Mouse (Mus musculus): ENCODE data around the gene Armcx5. TPM values are rescaled to one million over a fixed set of nuclear protein-coding genes. Genes with fewer than 3 reads are reported as not detected.
"Not testable (repeated sequence)": the region's sequence is repeated elsewhere in the genome, so short reads cannot be mapped to it uniquely, and the experiment has no call there.

Armcx5 gene
- total RNA-seq (2014; fragmentation: Nextera tagmentation) (4.1 and 5.9 TPM in 2 replicates), total RNA-seq (2017) (6.2 and 11.5 TPM in 2 replicates)

DNA sequence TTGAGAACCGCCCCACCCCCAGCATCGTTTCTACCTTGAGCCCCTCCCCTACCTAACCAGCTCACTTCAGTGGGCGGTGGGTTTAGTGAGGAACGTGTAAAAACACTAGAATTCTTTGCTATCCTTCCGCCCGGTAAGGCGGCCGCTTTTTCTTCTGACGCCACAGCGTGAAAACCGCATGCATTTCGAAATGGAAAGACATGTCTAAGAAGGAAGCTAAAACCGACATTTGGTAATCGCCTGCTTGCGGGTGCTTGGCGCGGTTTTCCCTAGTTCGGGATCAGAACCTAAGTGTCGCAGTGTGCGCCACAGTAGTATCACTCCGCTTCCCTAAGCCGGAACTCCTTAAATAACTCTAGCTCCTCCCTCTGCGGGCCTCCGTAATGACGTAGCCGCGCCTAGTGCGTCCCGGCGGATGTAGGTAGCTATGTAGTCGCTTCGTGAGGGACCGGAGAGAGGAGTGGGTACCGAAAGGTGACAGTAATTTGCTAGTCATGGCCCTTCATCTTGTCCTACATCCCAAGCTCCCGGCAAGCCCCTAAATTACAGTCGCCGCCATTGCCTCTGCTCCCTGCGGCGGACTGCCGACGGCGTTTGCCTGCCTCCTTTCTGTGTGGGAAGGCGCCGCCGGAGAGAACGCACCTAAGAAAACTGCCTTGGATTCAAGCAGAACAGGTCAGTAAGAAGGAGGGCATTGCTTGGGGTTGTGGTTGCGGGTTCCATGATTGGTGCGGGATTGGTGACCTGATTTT is at the start of gene Armcx5, which contains the start of gene Gprasp1:
Gene Armcx5 (plus strand): TSS at position 430 of the 752 bp plus-strand sequence.
Gene Gprasp1 (plus strand): TSS at position 430 of the 752 bp plus-strand sequence.
- ATAC-seq (replicated peaks; ENCODE audit: poor library complexity, severe bottlenecking): peak; percentile 99

DNA sequence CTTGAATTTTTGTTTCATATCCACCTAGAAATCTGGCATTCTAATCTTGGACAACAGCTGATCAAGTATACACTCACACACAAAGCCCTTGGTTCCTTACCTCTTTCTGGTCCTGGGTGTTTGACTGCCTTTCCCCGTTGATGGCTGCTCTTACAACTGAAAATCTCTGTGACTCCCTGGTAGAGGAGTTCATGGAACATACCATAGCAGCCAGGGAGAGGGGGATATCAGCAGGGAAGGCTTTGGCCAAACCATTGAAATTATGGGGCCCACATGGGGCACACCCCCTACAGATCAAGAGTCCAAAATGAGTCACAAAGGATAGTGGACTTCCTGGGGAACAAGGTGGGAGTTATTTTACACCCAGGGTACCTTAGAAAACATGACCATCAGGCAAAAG is 48.9 kb upstream of the Armcx5 start, which contains the start of gene Tcp11x2:
Gene Tcp11x2 (minus strand): TSS at position 158 of the 400 bp plus-strand sequence.
- ATAC-seq (replicated peaks; ENCODE audit: poor library complexity, severe bottlenecking): no peak

DNA sequence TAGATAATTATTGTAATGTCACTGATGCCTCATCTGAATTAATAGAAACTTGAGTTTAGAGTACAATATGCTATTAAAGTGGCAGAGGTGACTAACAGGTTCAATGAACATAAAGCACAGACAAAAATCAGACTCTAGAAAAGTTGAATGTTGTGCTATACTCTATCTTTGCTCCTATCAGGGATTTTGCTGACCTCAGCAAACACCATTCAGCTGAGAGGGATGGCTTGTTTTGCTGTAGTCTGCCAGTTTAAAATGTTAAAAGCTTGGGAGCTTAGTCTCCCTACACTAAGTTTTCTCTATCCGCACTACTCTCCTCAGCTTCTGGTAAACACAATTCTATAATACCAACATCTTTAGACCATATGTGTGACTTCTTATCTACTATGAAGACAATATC is 39.4 kb upstream of the Armcx5 start:
- ATAC-seq (replicated peaks; ENCODE audit: poor library complexity, severe bottlenecking): no peak

GRCm38 (mm10) chrX:135704349-135704748 is 38.2 kb upstream of the Armcx5 start:
- ATAC-seq (replicated peaks; ENCODE audit: poor library complexity, severe bottlenecking): no peak

- ATAC-seq (replicated peaks; ENCODE audit: poor library complexity, severe bottlenecking): no peak
These were observed 29.7 kb upstream of the Armcx5 start for GRCm38 (mm10) chrX:135712845-135713244.

DNA sequence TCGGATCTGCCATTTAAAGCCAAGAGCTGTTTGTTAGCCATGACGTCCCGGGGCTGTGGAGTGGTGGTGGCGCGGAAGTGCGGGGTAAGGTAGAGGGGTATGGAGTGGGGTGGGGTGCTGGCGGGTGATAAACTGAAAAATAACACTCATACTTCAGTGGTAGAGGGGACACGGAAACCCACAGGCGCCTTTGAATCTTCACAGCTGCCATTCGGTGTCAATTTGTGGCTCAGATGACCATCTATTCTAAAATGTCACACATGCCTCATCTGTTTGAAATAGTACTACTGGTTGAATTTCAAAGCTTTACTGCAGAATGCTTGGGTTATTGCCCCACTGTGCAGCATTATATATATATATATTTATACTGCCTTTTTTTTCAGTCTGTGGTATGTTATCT is 17.4 kb upstream of the Armcx5 start, which contains the start of gene Tmsb15a:
Gene Tmsb15a (minus strand): TSS at position 101 of the 400 bp plus-strand sequence.
- ATAC-seq (replicated peaks; ENCODE audit: poor library complexity, severe bottlenecking): no peak

DNA sequence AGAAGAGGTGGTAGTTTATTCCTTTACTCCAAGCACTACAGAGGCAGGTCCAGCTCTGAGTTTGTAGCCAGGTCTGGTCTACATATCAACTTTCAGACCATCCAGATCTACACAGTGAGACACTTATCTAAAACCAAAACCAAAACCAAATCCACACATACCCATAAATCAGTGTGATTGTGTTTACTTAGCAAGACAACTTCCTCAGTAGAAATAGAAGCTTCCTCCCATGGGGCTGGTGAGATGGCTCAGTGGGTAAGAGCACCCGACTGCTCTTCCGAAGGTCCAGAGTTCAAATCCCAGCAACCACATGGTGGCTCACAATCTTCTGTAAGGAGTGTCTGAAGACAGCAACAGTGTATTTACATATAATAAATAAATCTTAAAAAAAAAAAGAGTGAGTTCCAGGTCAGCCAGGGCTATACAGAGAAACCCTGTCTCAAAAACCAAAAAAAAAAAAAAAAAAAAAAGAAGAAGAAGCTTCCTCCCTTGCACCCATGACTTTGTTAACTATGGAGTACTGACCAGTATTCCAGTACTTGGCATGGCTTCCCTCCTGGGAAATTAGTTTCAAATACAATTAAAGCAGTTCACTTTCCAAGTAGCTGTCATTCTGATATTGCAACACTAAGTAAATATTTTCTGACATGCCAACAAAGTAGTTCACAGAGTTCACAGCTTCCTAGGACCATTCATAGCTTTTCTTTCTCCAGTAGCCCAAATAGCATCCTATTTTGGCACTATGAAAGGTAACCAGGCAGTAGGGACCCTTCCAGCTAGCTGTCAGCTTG is 3.6 kb upstream of the Armcx5 start:
- no peak for ATAC-seq (replicated peaks; ENCODE audit: poor library complexity, severe bottlenecking)

DNA sequence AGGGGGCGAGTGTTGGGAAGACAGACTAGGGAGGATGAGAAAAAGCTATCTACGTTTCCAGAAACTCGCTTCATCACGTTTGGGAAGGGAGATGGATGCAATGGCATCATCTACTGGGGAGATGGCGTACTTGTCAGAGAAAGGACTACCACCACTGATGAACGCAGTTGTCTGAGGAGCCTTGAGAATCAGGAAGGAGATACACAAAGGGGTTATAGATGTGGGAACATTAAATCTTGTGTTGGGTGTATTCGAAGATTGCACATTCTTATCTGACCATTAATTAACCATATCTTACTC is 473 bp downstream of the Armcx5 start:
- ATAC-seq (replicated peaks; ENCODE audit: poor library complexity, severe bottlenecking): peak; percentile 15; the same call in 1 of the 2 replicates

- not testable (repeated sequence) for ATAC-seq (replicated peaks; ENCODE audit: poor library complexity, severe bottlenecking)
These were observed 2.8 kb downstream of the Armcx5 start for GRCm38 (mm10) chrX:135745376-135745775.

- ATAC-seq (replicated peaks; ENCODE audit: poor library complexity, severe bottlenecking): peak; percentile 87
These were observed 10.3 kb downstream of the Armcx5 start for GRCm38 (mm10) chrX:135752832-135753231.

DNA sequence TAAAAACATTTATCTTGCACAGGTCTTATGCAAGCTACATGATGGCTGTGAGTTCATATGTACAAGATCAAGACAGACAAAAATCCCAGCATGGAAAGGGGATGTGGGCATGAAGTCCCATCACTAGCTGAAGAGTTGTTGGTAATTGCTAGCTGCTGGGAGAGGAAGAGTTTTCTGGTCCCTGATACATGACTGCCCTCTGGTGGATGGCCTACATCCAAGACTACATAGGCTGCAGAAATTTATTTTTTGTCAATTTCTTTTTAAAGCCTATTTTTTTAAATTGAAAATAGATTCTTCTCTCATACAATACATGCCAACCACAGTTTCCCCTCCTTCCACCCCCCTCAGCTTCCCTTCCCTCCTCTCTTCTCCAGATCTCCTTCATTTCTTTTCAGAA is 19.2 kb downstream of the Armcx5 start:
- ATAC-seq (replicated peaks; ENCODE audit: poor library complexity, severe bottlenecking): no peak

GRCm38 (mm10) chrX:135768043-135768548 is 25.6 kb downstream of the Armcx5 start:
- no peak for ATAC-seq (replicated peaks; ENCODE audit: poor library complexity, severe bottlenecking)

DNA sequence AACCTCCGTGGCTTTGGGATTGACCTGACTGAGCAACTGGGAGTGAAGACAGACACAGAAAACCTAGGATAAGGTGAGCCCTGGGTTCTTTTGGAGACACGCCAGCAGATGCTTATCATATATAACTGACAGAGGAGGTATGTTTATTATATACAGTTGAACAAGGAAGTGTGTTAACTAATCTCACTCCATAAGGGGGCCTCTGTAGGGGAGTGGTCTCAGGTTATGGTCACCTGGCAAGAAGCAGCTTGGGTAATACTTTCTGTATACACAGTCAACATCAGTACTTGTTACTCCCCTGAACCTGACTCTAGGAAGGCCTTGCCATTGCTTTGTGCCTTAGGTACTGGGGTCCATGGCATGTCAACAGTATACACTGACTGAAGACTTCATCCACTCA is 26.0 kb downstream of the Armcx5 start:
- no peak for ATAC-seq (replicated peaks; ENCODE audit: poor library complexity, severe bottlenecking)

- no peak for ATAC-seq (replicated peaks; ENCODE audit: poor library complexity, severe bottlenecking)
These were observed 49.0 kb downstream of the Armcx5 start for GRCm38 (mm10) chrX:135791536-135791935.

- no peak for ATAC-seq (replicated peaks; ENCODE audit: poor library complexity, severe bottlenecking)
These were observed 49.8 kb downstream of the Armcx5 start for GRCm38 (mm10) chrX:135792326-135792725.

- ATAC-seq (replicated peaks; ENCODE audit: poor library complexity, severe bottlenecking): peak; percentile 79
These were observed 53.2 kb downstream of the Armcx5 start for GRCm38 (mm10) chrX:135795591-135796304.

GRCm38 (mm10) chrX:135796305-135797211 is 54.0 kb downstream of the Armcx5 start:
- ATAC-seq (replicated peaks; ENCODE audit: poor library complexity, severe bottlenecking): peak; percentile 41

All from granulocyte monocyte progenitor cell, adult 5-6 weeks (primary cell).